Mouse (Mus musculus): Measurements from ENCODE around the gene Kcnab1. TPM values are rescaled to one million over a fixed set of nuclear protein-coding genes. Genes with fewer than 3 reads are reported as not detected.

Gene Kcnab1
- polyA plus RNA-seq (2014; fragmentation: Illumina TruSeq; extraction: RNeasy Lipid Tissue Mini Kit (QIAGEN cat#74804); ENCODE audit: low read depth, low replicate concordance) = 3.0 TPM

GRCm38 (mm10) chr3:65108945-65109921 lies at the start of gene Kcnab1:
Gene Kcnab1 (plus strand): TSS chr3:65109384.

GRCm38 (mm10) chr3:65392421-65392817 lies 283.2 kb downstream of the Kcnab1 start, which contains the start of gene Ssr3:
Gene Ssr3 (minus strand): TSS chr3:65392623.

